Mouse (Mus musculus): ENCODE data around the gene BC034090.

GRCm38 (mm10) chr1:155245516-155245915, 1.3 kb upstream of the BC034090 start:
- no peak for TF ChIP-seq CTCF (IDR thresholded peaks at IDR 0.05; ENCODE audit: control insufficient read depth, insufficient read depth, insufficient read length)
- no peak for TF ChIP-seq USF1 (IDR thresholded peaks at IDR 0.05; ENCODE audit: low read depth)
- no peak for TF ChIP-seq MYOD1 (IDR thresholded peaks at IDR 0.05; ENCODE audit: control insufficient read depth, insufficient read length, low read depth)
- no peak for TF ChIP-seq FOSL1 (IDR thresholded peaks at IDR 0.05; ENCODE audit: insufficient read depth, low read length, poor library complexity, severe bottlenecking)
- no peak for TF ChIP-seq MAX (IDR thresholded peaks at IDR 0.05)
- no peak for TF ChIP-seq CEBPB (IDR thresholded peaks at IDR 0.05; ENCODE audit: low read depth)
- TF ChIP-seq MYOG (IDR thresholded peaks at IDR 0.05; ENCODE audit: control insufficient read depth, extremely low read depth, insufficient read length) = no peak

Measured in C2C12 (cell line).